Mouse (Mus musculus): ENCODE data around the gene Hist1h3g. TPM values are rescaled to one million over a fixed set of nuclear protein-coding genes. Genes with fewer than 3 reads are reported as not detected.

Gene Hist1h3g
- polyA plus RNA-seq, 1 experiment from 2014 or later, result 5.3 TPM

GRCm38 (mm10) chr13:23518885-23519284 lies 16.3 kb upstream of the Hist1h3g start:
- no peaks in the 10 kb centered on the region for H3K9me3 ChIP-seq (replicated peaks; ENCODE audit: control insufficient read depth, low read length)
- WGBS, result 0% methylated on average over 6 of the region's 6 CpGs
- no peak overlapping the region for H3K27ac ChIP-seq (ENCODE audit: low read depth, low read length)
- H3K4me2 ChIP-seq (ENCODE audit: low read length), result peak overlapping the region; percentile 78
- no peaks in the 10 kb centered on the region for H3K4me1 ChIP-seq (ENCODE audit: control insufficient read depth, insufficient read depth, low read length)
- peak overlapping the region; percentile 43 for H3K4me3 ChIP-seq (ENCODE audit: low read depth, low read length)
- no peaks in the 10 kb centered on the region for H3K36me3 ChIP-seq (ENCODE audit: control insufficient read depth, insufficient read depth, low read length)
- H3K27me3 ChIP-seq (replicated peaks; ENCODE audit: control insufficient read depth, insufficient read depth, low read length), result no peaks in the 10 kb centered on the region
- peak overlapping the region; percentile 32; the same call in 1 of the 2 replicates for H3K9ac ChIP-seq (ENCODE audit: low read length)
- ATAC-seq, result peak; percentile 33; the same call in 1 of the 2 replicates
- DNase-seq (ENCODE audit: low spot score), result peak; percentile 85

- Histone ChIP-seq H3K4me2 (ENCODE audit: low read length) (peak overlapping the region; percentile 78), H3K4me1 (ENCODE audit: control insufficient read depth, insufficient read depth, low read length) (no peaks in the 10 kb centered on the region), H3K4me3 (ENCODE audit: low read depth, low read length) (peak overlapping the region; percentile 43), H3K36me3 (ENCODE audit: control insufficient read depth, insufficient read depth, low read length) (no peaks in the 10 kb centered on the region), H3K9me3 (replicated peaks; ENCODE audit: control insufficient read depth, low read length) (no peaks in the 10 kb centered on the region), H3K27ac (ENCODE audit: low read depth, low read length) (no peak overlapping the region), H3K27me3 (replicated peaks; ENCODE audit: control insufficient read depth, insufficient read depth, low read length) (no peaks in the 10 kb centered on the region), H3K9ac (ENCODE audit: low read length) (peak overlapping the region; percentile 32; the same call in 1 of the 2 replicates)
- peak; percentile 87 for DNase-seq (ENCODE audit: low spot score)
- under 1% methylated on average over 10 of the region's 10 CpGs for WGBS
- peak; percentile 25; the same call in 1 of the 2 replicates for ATAC-seq
Observed at GRCm38 (mm10) chr13:23519416-23519815, 15.8 kb upstream of the Hist1h3g start.

GRCm38 (mm10) chr13:23521703-23522102 lies 13.5 kb upstream of the Hist1h3g start:
- no peaks in the 10 kb centered on the region for H3K36me3 ChIP-seq (ENCODE audit: control insufficient read depth, insufficient read depth, low read length)
- H3K9me3 ChIP-seq (replicated peaks; ENCODE audit: control insufficient read depth, low read length), result no peaks in the 10 kb centered on the region
- H3K9ac ChIP-seq (ENCODE audit: low read length), result no peak overlapping the region
- H3K27ac ChIP-seq (ENCODE audit: low read depth, low read length), result no peak overlapping the region
- no peak overlapping the region for H3K4me3 ChIP-seq (ENCODE audit: low read depth, low read length)
- H3K4me1 ChIP-seq (ENCODE audit: control insufficient read depth, insufficient read depth, low read length), result no peaks in the 10 kb centered on the region
- DNase-seq (ENCODE audit: low spot score), result peak; percentile 73
- ATAC-seq, result no peak
- under 1% methylated on average over 14 of the region's 14 CpGs for WGBS
- H3K27me3 ChIP-seq (replicated peaks; ENCODE audit: control insufficient read depth, insufficient read depth, low read length), result no peaks in the 10 kb centered on the region
- peak overlapping the region; percentile 6; the same call in 1 of the 2 replicates for H3K4me2 ChIP-seq (ENCODE audit: low read length)

GRCm38 (mm10) chr13:23523976-23524375 lies 11.2 kb upstream of the Hist1h3g start:
- no peaks in the 10 kb centered on the region for H3K9me3 ChIP-seq (replicated peaks; ENCODE audit: control insufficient read depth, low read length)
- H3K27ac ChIP-seq (ENCODE audit: low read depth, low read length), result no peak overlapping the region
- no peaks in the 10 kb centered on the region for H3K27me3 ChIP-seq (replicated peaks; ENCODE audit: control insufficient read depth, insufficient read depth, low read length)
- no peaks in the 10 kb centered on the region for H3K36me3 ChIP-seq (ENCODE audit: control insufficient read depth, insufficient read depth, low read length)
- no peak overlapping the region for H3K4me3 ChIP-seq (ENCODE audit: low read depth, low read length)
- H3K9ac ChIP-seq (ENCODE audit: low read length), result no peak overlapping the region
- DNase-seq (ENCODE audit: low spot score) (no peak), ATAC-seq (no peak)
- WGBS, result 44% methylated on average over 5 of the region's 5 CpGs
- peaks cover under 1% of the 10 kb centered on the region for H3K4me1 ChIP-seq (ENCODE audit: control insufficient read depth, insufficient read depth, low read length)
- H3K4me2 ChIP-seq (ENCODE audit: low read length), result no peak overlapping the region

- no peaks in the 10 kb centered on the region for H3K27me3 ChIP-seq (replicated peaks; ENCODE audit: control insufficient read depth, insufficient read depth, low read length)
- no peaks in the 10 kb centered on the region for H3K9me3 ChIP-seq (replicated peaks; ENCODE audit: control insufficient read depth, low read length)
- WGBS, result 8% methylated on average over 5 of the region's 5 CpGs
- no peak overlapping the region for H3K4me3 ChIP-seq (ENCODE audit: low read depth, low read length)
- H3K27ac ChIP-seq (ENCODE audit: low read depth, low read length), result no peak overlapping the region
- H3K36me3 ChIP-seq (ENCODE audit: control insufficient read depth, insufficient read depth, low read length), result no peaks in the 10 kb centered on the region
- no peak overlapping the region for H3K4me2 ChIP-seq (ENCODE audit: low read length)
- DNase-seq (ENCODE audit: low spot score) (peak; percentile 92), ATAC-seq (peak; percentile 33; the same call in 1 of the 2 replicates)
- H3K4me1 ChIP-seq (ENCODE audit: control insufficient read depth, insufficient read depth, low read length), result peaks cover 4% of the 10 kb centered on the region
- H3K9ac ChIP-seq (ENCODE audit: low read length), result no peak overlapping the region
Observed at GRCm38 (mm10) chr13:23524654-23525053, 10.6 kb upstream of the Hist1h3g start.

GRCm38 (mm10) chr13:23525901-23526300 lies 9.3 kb upstream of the Hist1h3g start:
- Histone ChIP-seq H3K36me3 (ENCODE audit: control insufficient read depth, insufficient read depth, low read length) (no peaks in the 10 kb centered on the region), H3K4me2 (ENCODE audit: low read length) (peak overlapping the region; percentile 53), H3K27me3 (replicated peaks; ENCODE audit: control insufficient read depth, insufficient read depth, low read length) (no peaks in the 10 kb centered on the region), H3K27ac (ENCODE audit: low read depth, low read length) (no peak overlapping the region), H3K9me3 (replicated peaks; ENCODE audit: control insufficient read depth, low read length) (no peaks in the 10 kb centered on the region), H3K4me3 (ENCODE audit: low read depth, low read length) (peak overlapping the region; percentile 40), H3K4me1 (ENCODE audit: control insufficient read depth, insufficient read depth, low read length) (peaks cover 6% of the 10 kb centered on the region), H3K9ac (ENCODE audit: low read length) (peak overlapping the region; percentile 58; the same call in 1 of the 2 replicates)
- no peak for DNase-seq (ENCODE audit: low spot score)
- 2% methylated on average over 10 of the region's 10 CpGs for WGBS
- ATAC-seq, result no peak

GRCm38 (mm10) chr13:23526312-23526711 lies 8.9 kb upstream of the Hist1h3g start:
- Histone ChIP-seq H3K27me3 (replicated peaks; ENCODE audit: control insufficient read depth, insufficient read depth, low read length) (no peaks in the 10 kb centered on the region), H3K9ac (ENCODE audit: low read length) (peak overlapping the region; percentile 58; the same call in 1 of the 2 replicates), H3K9me3 (replicated peaks; ENCODE audit: control insufficient read depth, low read length) (no peaks in the 10 kb centered on the region), H3K36me3 (ENCODE audit: control insufficient read depth, insufficient read depth, low read length) (no peaks in the 10 kb centered on the region), H3K27ac (ENCODE audit: low read depth, low read length) (peak overlapping the region; percentile 53; the same call in 1 of the 2 replicates), H3K4me3 (ENCODE audit: low read depth, low read length) (peak overlapping the region; percentile 40), H3K4me2 (ENCODE audit: low read length) (peak overlapping the region; percentile 53), H3K4me1 (ENCODE audit: control insufficient read depth, insufficient read depth, low read length) (peaks cover 6% of the 10 kb centered on the region)
- DNase-seq (ENCODE audit: low spot score) (peak; percentile 97), ATAC-seq (peak; percentile 50)
- WGBS, result under 1% methylated on average over 17 of the region's 17 CpGs

- no peaks in the 10 kb centered on the region for H3K36me3 ChIP-seq (ENCODE audit: control insufficient read depth, insufficient read depth, low read length)
- no peak overlapping the region for H3K4me3 ChIP-seq (ENCODE audit: low read depth, low read length)
- no peak overlapping the region for H3K9ac ChIP-seq (ENCODE audit: low read length)
- WGBS, result 82% methylated on average over 5 of the region's 5 CpGs
- no peaks in the 10 kb centered on the region for H3K9me3 ChIP-seq (replicated peaks; ENCODE audit: control insufficient read depth, low read length)
- no peaks in the 10 kb centered on the region for H3K27me3 ChIP-seq (replicated peaks; ENCODE audit: control insufficient read depth, insufficient read depth, low read length)
- ATAC-seq, result no peak
- H3K4me2 ChIP-seq (ENCODE audit: low read length), result 0 out of 2 replicates have a peak overlapping the region, but pooled peaks have one; percentile 7
- H3K4me1 ChIP-seq (ENCODE audit: control insufficient read depth, insufficient read depth, low read length), result peaks cover 19% of the 10 kb centered on the region
- no peak for DNase-seq (ENCODE audit: low spot score)
- H3K27ac ChIP-seq (ENCODE audit: low read depth, low read length), result no peak overlapping the region
Observed at GRCm38 (mm10) chr13:23529005-23529404, 6.2 kb upstream of the Hist1h3g start.

- 24% methylated on average over 2 of the region's 2 CpGs for WGBS
- no peak for DNase-seq (ENCODE audit: low spot score)
- peak overlapping the region; percentile 59 for H3K4me2 ChIP-seq (ENCODE audit: low read length)
- no peak for ATAC-seq
- peak overlapping the region; percentile 78 for H3K9ac ChIP-seq (ENCODE audit: low read length)
- H3K27me3 ChIP-seq (replicated peaks; ENCODE audit: control insufficient read depth, insufficient read depth, low read length), result no peaks in the 10 kb centered on the region
- H3K27ac ChIP-seq (ENCODE audit: low read depth, low read length), result peak overlapping the region; percentile 95
- peak overlapping the region; percentile 43 for H3K4me3 ChIP-seq (ENCODE audit: low read depth, low read length)
- peaks cover 20% of the 10 kb centered on the region for H3K4me1 ChIP-seq (ENCODE audit: control insufficient read depth, insufficient read depth, low read length)
- no peaks in the 10 kb centered on the region for H3K9me3 ChIP-seq (replicated peaks; ENCODE audit: control insufficient read depth, low read length)
- no peaks in the 10 kb centered on the region for H3K36me3 ChIP-seq (ENCODE audit: control insufficient read depth, insufficient read depth, low read length)
Observed at GRCm38 (mm10) chr13:23529480-23530165, 5.6 kb upstream of the Hist1h3g start.

Data from forebrain, embryonic 14.5 days (tissue).